Mouse (Mus musculus) spleen, adult 12 weeks (tissue): ENCODE data around the gene Tnfaip2.

Experiments used
- DNase-seq: peaks from one replicate; pipeline ENCODE4 v3.0.0; 2022; ENCODE audit warnings: low spot score

The Tnfaip2 gene

GRCm38 (mm10) chr12:111478924-111479323 is 36.7 kb downstream of the Tnfaip2 start:
- DNase-seq = no peak

GRCm38 (mm10) chr12:111479917-111480316 is 37.6 kb downstream of the Tnfaip2 start:
- DNase-seq = peak; percentile 25

GRCm38 (mm10) chr12:111485046-111485651 is 42.9 kb downstream of the Tnfaip2 start:
- DNase-seq = no peak

GRCm38 (mm10) chr12:111485652-111486306 is 43.5 kb downstream of the Tnfaip2 start, which contains the start of gene Gm266:
Gene Gm266, minus strand, starts transcription at chr12:111485823.
- DNase-seq = no peak

GRCm38 (mm10) chr12:111486455-111486854 is 44.2 kb downstream of the Tnfaip2 start:
- DNase-seq = no peak

GRCm38 (mm10) chr12:111489261-111489865 is 47.1 kb downstream of the Tnfaip2 start:
- DNase-seq = no peak

- no peak for DNase-seq
These were observed 52.7 kb downstream of the Tnfaip2 start for GRCm38 (mm10) chr12:111494931-111495330.

- DNase-seq = no peak
These were observed 54.8 kb downstream of the Tnfaip2 start for GRCm38 (mm10) chr12:111497076-111497475.

- no peak for DNase-seq
These were observed 57.3 kb downstream of the Tnfaip2 start for GRCm38 (mm10) chr12:111499617-111500016.

- no peak for DNase-seq
These were observed 58.5 kb downstream of the Tnfaip2 start for GRCm38 (mm10) chr12:111500725-111501124.

- no peak for DNase-seq
These were observed 60.8 kb downstream of the Tnfaip2 start for GRCm38 (mm10) chr12:111503063-111503567.

GRCm38 (mm10) chr12:111503571-111503970 is 61.3 kb downstream of the Tnfaip2 start:
- DNase-seq = no peak
